Mouse (Mus musculus) layer of hippocampus, postnatal 36 days (tissue): Measurements from ENCODE around the gene Prrx1. TPM values are rescaled to one million over a fixed set of nuclear protein-coding genes. Genes with fewer than 3 reads are reported as not detected.
A peak's percentile ranks its signal among the peaks of the same experiment; 100 is the strongest.

Experiments
- DNase-seq, 2 experiments: peaks; one replicate each; pipeline ENCODE4 v3.0.0; 2022
- total RNA-seq, 2 experiments: library from RNA; stranded (reverse); gene quantifications; 2 replicates each; pipeline ENCODE4 v1.2.3; 2021

Prrx1 gene
- total RNA-seq: 1 to 10 TPM; 5.5 to 5.7 TPM

DNA sequence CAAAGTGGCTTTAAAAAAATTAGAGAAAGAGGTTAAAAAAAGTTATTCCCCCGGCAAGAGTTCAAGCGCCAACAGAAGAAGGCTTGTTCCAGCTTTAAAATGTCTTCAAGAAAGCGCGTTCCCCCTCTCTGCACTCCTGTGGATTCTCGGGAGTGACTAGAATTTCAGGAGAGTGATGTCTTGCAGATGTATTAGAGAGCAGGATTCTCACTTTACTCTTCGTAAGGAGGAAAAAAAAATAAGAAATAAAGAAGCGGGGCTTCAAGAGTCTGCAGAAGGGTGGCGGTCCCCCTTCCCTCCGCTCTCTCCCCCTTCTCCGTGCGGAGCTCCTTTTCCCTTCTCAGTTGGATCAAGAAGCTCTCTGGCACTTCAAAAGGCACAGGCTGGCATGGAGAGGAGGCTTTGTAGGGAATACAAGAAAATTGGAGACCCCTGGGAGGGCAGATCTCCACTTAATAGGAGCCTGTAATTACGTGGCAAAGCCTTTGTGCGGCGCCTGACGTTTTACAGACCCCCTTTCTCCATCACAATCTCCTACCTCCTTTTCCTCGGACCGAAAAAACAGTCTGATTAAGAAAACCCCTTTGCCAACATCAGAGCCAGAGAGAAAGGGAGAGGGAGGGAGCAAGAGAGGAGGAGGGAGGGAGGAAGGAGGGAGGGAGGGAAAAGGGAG lies at the start of gene Prrx1:
Gene Prrx1 (minus strand): TSS at position 610 of the 673 bp plus-strand sequence.
- DNase-seq: no peak

DNA sequence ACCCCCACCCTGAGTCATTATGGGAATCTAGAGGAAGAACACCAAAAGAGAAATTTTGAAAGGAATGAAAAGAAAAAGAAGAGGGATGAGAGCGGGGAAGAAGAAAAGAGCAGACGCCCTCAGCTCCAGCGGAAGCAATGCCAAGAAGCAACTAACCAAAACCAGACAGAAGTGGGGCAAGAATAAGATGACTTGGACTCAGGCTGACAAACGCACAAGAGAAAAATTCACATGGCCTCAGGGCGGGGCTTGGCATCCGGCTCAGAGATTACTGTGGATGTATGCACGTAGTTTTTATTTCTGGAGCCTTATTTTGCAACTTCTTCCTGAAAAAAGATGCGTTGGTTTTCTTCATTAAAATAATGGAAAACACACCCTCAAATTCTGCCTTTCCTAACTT lies 48.7 kb upstream of the Prrx1 start:
- DNase-seq: no peak

DNA sequence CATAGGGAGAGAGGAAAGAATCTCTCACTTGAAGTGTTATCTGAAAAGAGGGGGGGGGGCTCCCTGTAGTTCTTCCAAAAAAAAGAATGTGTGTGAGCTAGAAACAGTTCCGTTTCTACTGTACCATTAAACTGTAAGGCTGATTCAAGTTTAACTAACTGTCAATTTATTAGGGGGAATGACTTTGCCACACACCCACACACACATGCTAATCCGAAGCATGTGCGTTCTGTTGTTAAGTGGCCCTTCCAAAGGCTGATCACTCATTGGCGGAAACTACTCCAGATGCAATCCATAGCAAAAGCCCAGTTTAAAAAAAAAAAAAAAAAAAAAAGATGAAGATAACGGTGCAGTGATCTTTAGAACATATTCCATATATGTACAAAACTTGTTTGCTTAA lies 47.9 kb upstream of the Prrx1 start:
- DNase-seq: no peak

DNA sequence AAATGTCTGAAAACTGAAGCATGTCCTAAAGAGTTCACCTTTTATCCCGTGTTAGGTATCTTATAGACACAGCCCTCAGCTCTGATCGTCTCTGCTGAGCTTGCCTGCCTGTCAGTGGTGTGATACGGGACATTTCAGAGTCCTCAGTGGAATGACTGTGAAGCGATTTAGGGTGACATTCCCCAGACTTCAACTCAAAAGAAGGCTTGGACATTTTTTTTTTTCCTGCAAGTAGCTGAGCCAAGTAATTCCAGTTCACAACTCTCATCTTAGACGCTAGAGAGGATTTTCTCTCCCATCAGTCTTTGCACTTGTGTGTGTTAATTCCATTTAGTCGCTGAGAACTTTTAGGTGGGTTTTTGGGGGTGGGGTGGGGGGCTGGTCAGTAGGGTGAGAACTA lies 47.3 kb upstream of the Prrx1 start:
- no peak for DNase-seq

DNA sequence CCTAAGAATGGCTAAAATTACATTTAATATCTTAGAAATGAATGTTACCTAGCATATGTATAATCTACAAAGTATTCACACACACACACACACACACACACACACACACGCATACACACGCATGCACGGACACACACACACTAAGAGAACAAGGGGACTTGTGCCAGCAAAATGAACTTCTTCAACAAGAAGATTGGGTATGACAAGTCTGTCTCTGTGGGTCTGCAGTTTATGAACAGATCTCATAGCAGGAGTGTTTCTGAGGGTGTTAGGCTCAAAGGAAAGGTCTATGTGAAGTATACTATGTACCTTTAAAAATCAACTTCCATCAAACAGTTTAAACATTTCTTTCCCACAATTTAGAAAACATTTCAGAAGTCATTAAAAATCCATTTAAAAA lies 46.0 kb upstream of the Prrx1 start:
- DNase-seq: no peak

DNA sequence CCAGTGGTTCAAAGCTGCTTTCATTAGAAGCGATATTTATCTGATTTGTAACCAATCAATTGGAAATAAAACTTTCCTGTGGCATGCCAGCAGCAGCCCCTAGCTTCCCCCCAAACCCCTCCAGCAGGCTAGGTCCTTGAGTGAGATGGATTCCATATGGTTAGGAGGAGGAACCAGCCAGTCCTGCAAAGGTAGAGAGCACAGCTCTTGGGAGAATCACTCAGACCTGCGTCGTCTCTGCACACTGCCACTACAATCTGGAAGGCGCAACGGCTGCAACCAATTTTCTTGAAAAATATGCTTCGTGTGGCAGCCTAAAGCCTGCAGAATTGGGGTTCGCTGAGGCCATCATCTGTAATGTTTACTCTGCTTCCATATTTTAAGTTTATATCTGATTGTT lies 44.7 kb upstream of the Prrx1 start:
- DNase-seq: no peak

DNA sequence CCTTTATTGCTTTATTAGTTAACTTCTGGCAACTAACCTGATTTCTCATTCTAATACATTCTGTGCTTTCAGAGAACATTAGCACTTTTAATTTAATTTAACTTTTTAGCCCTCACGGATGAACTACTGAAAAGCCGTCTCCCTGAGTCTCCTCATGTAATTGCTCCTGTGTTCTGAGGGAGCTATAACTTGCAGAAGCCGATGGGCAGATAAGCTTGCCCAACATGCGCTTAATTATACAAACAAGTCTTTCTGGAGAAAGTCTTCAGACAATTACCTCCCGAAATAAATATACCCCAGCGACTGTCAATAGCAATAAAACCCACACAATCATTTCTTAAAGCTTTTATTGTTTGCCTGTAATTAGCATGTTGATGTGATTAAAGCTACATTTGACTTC lies 44.2 kb upstream of the Prrx1 start:
- DNase-seq: no peak

DNA sequence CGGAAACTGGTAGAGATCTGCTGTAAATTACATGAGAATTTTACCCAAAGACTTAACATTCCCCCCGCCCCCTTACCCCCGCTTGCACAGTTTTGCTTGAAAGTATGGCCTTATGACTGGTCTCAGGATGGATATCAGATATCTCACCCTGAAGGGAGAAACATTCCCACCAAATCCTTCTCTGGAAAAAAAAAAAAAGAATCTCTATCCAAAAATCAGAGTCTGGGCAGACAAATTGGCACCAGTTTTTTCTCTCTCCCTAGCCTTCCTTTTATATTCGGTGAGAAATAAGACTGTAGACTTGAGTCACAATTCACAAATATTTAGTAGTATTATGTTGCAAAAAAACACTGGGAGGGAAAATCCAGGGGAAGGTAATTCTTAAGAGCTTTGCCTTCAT lies 42.7 kb upstream of the Prrx1 start:
- DNase-seq: no peak

DNA sequence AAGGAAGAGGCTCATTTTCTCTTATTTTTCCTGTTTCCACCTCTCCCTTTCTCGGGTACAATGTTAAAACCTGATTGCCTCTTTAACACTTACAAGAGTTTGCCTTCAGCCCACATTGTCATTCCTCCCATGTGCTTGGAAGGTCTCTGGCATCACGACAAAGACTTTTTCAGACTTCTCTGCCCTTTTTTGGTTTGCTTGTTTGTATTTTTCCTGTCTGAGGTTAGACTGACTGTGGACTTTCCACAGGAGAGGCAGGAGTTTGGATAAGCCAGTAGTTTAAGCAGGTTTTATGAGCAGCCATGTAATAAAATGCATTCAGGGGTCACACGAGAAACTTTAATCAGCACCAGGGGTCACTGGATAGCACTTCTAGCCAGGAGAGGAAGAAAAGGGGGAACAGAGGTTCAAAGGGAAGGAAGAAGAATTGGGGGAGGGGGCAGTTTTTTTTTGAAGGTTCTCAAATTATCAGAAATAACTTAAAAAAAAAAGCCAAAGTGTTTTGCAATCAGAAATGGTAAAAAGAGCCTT lies 42.2 kb upstream of the Prrx1 start:
- no peak for DNase-seq

DNA sequence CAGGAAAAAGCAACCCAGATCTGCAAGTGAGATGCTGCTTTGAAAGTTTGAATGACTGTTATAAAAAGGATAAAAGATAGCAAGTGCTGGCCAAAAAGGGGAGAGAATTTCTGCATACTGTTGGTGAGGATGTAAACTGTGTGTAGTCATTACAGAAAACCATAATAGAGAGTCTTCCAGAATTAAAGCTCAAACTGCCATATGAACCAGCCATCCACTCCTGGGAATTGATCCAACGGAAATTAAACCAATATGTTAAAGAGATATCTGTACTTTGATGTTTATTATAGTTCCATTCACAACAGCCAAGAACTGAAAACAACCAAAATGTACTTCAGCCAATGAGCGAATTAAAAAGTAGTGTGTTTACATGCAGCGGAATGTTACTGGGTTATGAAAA lies 37.5 kb upstream of the Prrx1 start:
- DNase-seq: no peak

DNA sequence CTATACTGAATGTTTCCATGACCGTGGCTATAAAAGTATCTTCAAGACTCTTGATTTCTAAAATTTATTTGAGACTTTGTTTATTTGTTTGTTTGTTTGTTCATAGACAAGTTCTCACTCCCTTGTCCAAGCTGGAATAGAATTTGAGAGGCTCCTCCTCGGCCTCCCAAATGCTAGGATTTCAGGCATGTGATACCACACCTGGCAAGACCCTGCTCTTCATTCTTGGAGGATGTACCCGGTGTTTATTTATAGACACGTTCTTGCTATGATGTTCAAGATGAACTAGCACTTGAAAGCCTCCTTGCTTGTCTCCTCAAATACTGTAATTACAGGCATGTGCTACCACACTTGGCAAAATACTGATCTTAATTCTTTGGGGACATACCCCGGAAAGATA lies 32.0 kb upstream of the Prrx1 start:
- no peak for DNase-seq

DNA sequence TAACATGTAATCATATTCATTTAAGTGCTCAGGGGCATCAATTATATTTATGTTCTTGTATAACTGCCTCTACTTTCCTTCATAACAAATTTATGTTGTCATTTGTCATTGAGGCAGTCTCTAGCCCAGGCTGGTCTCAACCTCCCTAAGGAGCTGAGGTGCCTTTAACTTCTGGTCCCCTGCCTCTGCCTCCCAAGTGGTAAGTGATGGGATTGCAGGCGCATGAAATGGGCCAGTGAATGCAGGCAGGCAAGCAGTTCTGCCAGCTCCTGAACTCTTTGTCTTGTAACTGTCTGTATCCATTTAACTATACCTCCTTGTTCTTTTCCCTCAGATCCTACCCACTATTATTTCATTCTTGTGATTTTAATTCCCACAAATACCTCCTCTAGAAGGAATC lies 31.4 kb upstream of the Prrx1 start:
- no peak for DNase-seq

DNA sequence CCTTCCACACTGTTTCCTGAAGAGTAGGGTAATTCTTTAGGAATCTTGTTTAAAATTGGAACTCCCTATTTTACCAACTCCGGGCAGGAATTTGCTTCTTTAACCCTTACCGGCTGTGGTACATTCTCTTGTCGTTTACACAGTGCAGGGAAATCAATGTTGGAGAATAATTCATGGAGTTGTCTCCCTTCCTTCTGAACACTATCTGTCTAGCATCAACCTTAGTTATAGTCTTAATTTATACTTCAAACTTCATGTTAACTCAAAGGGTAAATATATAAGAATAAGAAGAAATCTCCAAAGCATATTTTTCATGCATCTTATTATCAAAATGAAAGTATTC lies 25.7 kb upstream of the Prrx1 start:
- DNase-seq: no peak

DNA sequence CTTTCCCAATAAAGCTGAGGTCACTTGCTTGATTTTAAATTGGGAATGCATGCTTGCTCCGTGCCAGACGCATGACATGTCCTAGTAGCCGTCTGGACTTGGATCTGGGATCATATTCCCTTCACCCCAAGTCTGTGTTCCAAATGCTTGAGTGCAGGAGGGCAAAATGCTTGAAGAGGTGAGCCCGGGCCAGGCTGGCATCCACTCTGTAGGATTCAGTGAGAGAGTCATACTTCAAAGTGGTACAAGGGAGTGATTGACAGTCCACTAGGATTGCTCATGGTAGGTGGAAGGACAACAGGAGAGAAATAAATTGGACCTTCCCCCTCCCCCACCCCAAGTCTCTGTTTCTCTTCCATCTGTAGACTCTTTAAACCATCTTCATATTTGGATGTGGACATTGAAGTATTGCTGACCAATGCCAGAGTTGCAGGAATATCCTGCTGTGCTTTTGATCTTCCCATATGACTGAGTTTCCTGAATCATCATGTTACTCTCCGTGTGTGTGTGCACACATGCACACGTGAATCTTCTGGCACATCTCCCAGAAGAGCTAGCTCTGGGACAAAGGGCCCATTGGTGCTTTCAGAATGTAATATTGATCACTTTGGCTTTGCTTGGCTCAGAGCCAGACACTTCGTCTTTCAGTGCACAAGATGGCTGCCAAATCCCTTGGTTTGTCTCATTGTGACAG lies 25.2 kb upstream of the Prrx1 start:
- no peak for DNase-seq

DNA sequence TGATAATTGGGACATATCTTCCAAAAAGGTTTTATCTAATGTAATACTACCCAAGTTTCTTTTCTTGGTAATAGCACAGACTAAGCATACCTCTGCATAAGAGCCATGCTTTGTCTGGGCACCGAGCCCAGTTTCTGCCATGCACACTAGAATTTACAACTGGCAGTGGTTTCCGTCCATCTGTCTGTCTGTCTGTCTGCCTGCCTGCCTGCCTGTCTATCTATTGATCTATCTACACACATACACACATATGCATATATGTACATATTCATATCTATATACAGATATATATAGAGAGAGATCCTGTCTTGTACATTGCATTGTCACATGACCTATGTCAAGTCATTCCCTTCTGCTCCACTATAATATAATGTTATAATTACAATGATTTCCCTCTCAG lies 24.3 kb upstream of the Prrx1 start:
- DNase-seq: no peak

DNA sequence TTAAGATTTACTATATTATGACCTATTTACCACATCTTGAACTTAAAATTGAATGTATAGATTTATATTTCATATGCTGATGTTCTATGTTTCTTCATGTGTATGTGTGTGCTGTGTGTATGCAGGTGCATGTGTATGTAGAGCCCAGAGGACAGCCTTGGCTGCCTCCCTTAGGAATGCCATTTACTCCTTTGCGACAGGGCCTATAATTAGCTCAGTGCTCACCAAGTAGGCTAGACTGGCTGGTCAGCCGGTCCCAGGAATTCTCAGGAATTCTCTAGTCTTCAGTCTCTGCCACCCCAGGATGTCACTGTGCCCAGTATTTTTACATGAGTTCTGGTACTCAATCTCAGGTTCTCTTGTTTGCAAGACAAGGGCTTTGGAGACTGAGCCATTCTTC lies 13.8 kb upstream of the Prrx1 start:
- no peak for DNase-seq

DNA sequence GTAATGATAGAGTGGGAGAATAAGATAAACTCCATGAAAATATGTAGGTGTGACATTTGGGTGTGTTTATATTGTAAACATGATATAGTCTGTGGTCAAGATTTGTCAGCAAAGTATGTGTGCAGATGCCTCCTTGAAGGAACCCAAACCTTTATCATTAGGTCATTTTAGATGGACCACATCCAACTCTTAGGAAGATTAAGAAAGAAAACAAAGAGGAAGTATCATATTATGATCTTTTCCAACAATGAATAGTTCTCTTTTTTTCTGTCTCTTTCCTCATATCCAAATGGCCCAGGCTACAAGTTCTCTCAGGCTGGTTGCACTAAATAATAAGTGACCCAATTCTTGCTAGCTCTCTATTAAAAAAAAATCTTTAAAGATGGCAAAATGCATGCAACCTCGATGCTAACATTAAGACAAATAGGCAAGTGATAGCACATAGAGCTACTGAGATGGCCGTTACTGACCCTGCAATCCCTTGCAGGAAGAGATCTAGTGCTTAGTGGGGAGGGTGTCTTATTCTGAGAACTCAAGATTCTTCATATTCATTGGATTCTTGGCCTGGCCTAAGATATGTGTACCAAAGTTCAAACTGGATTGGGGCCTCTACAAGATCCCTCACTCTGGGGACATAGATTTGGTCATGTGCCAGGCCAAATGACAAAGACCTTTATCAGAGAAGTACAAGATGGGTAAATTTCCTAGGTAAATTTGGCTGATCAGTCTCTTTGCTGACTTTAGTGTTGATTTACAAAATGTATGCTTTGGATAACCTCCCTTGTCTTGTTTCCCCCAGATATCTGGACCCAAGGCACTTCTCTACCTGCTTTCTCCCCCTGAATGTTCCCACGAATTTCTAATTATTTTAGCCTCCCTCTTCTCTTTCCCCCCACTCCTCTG lies 6.4 kb upstream of the Prrx1 start:
- no peak for DNase-seq

DNA sequence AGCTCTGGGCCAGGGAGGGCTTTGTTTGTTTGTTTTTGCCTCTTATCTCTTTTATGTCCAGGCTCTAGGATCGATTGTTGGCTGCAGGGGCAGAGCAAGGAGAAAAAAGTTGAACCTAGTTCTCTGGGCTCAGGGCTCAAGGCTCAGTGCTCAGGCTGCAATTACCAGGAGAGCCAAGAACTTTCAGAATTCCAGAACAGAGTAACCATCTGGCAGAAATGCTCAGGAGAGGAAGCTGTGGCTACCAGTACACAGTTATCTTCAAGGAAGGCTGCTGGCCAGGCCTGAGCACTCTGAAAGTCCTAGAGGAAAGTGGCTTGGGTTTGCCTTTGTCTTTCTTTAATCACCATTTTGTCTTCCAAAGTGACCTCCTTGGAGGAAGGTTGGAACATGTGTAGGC lies 3.4 kb upstream of the Prrx1 start:
- no peak for DNase-seq

DNA sequence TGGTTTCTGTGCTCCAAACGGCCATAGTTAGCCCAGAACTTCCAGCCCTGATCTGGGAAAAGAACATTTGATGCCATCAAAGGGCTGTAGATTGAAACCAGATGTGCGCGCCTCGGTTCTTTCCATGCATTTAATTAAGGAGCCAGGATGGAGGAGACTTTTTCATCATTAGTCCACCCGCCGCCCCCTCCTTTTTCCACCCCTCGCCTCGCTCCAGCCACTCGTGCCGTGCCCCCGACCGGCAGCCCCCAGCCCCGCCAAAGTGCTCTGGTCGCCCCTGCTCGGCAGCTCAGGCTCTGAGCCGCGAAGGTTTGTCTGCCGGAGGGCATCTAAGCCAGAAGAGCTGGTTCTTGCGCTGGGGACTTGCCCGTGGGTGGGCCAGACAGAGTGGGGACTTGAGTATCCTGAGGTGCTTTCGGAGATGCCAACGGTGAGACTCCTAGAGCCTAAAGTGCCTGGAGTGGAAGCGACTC lies 1.4 kb upstream of the Prrx1 start:
- DNase-seq: no peak

DNA sequence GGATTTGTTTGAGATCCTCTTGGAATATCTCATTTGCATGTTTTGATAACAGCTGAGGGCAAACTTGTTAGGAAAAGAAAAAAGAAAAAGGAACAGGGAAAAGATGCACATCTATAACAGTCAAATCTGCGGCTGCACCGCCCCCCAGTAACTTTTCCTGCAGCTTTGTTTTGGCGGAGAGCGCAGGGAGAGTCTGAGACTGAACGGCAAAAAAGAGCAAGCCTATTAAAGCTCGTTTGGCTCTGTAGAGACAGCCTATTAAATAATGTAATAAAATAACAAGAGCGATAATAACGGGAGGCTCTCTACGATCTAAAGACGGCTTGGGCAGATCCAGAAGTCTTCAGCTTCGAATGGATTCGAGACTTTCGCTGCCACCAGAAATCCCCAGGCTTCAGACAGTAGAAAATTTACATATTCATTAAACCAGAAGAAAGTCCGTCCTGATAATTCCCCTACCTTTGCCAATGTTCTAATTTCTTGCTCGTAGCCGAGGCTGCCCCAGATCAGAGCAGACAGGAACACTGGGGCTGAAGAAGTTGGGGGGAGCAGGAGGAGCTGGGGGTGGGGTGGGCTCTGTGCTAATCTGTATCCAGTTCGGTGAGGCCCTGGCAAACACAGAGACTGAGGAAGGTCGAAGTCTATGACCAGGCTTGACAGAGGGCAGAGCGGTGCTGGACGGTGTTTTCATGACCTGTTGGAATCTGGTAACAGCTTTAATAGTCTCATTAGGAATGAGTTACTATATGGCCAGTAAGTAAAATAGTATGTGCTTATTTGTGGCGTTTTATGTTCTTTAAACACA lies 613 bp upstream of the Prrx1 start:
- no peak for DNase-seq

DNA sequence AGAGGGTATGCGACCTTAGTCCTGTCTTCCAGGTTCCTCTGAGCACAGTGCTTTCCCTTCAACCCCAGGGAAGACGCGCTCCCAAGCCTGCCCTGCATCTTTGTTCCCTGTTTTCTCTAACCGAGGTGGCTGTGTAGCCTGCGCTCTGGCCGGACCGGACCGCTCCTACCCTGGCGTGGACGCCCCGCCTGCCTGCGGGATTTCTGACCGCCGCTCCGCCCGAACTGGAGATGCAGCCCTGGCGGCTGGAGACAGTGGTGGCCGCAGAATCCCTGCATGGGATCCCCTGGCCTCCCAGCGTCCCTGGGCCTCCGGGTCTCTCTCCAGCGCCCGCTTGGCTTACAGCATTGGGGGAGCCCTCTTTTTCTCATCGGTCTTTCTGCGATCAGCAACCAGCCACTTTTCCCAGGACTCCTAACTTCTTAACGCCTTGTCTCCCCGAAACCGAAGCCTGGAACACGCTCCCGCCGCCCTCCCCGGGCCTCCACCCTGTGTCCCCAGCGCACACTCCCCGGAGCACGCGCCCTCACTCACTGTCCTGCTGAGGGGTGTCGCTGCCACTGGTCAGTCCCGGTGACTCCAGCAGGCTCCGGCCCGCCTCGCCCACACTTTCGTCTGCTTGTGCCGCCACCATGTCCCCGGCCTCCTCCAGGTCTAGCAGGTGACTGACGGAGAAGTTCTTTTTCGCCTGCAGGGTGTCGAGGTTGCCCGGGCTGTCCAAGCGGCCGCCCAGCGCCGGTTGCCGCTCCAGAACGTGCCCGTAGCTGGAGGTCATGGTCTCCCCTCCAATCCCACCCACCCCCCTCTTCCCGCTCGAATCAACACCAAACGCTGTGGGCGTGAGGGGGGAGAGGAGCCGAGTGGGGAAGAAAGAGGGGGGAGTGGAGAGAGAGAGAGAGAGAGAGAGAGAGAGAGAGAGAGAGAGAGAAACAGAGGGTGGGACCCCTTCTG lies 1.4 kb downstream of the Prrx1 start:
- DNase-seq: peak in 1 of 2 experiments; percentile 22
